Mouse (Mus musculus) ES-E14 (cell line): ENCODE results near the gene Rpl38. TPM values are rescaled to one million over a fixed set of nuclear protein-coding genes. Genes with fewer than 3 reads are reported as not detected.
A peak's percentile ranks its signal among the peaks of the same experiment; 100 is the strongest.

ENCODE experiments used
- DNase-seq: peaks from one replicate; pipeline ENCODE4 v3.0.0-alpha.2; 2013; ENCODE audit warnings: low read depth, low spot score
- H3K27ac ChIP-seq: 2 replicates; pipeline ENCODE4 v1.5.1; 2012; ENCODE audit warnings: low read depth, mild to moderate bottlenecking, low read length, moderate library complexity, mixed read lengths; ENCODE audit not compliant: poor library complexity, insufficient read depth, severe bottlenecking
- H3K36me3 ChIP-seq: 2 replicates; pipeline ENCODE4 v1.6.1; 2012; ENCODE audit warnings: mild to moderate bottlenecking, low read length, moderate library complexity, mixed read lengths; ENCODE audit not compliant: control insufficient read depth, poor library complexity, insufficient read depth, severe bottlenecking
- H3K4me1 ChIP-seq, 2 experiments: fragments of 150-350 bp in 1 of 2; sonication (generic) in 1 of 2; 2 replicates each; pipeline ENCODE4 v1.6.1; 2012; ENCODE audit warnings: low read length in 2 of 2, mild to moderate bottlenecking in 1 of 2, mixed read lengths in 1 of 2; ENCODE audit not compliant: control insufficient read depth in 2 of 2, insufficient read depth in 2 of 2, poor library complexity in 1 of 2
- H3K4me3 ChIP-seq, 2 experiments: fragments of 150-350 bp in 1 of 2; sonication (generic) in 1 of 2; 2 replicates each; pipeline ENCODE4 v1.5.1; 2012; ENCODE audit warnings: low read length in 2 of 2, low read depth in 1 of 2, mild to moderate bottlenecking in 1 of 2, mixed read lengths in 1 of 2; ENCODE audit not compliant: insufficient read depth in 1 of 2, poor library complexity in 1 of 2, severe bottlenecking in 1 of 2
- H3K9ac ChIP-seq: 2 replicates; pipeline ENCODE4 v1.6.1; 2012; ENCODE audit warnings: low read depth, mild to moderate bottlenecking, low read length, mixed read lengths; ENCODE audit not compliant: poor library complexity, insufficient read depth, severe bottlenecking
- H3K9me3 ChIP-seq: fragments of 150-350 bp; sonication (generic); 2 replicates; pipeline ENCODE4 v1.6.1; 2012; ENCODE audit warnings: low read depth, mild to moderate bottlenecking, low read length; ENCODE audit not compliant: control insufficient read depth, insufficient read depth
- CHD2 ChIP-seq: IDR thresholded peaks from 2 replicates; pipeline ENCODE4 v1.6.1; 2014; ENCODE audit warnings: mild to moderate bottlenecking, low read depth, low read length, inconsistent platforms
- HCFC1 ChIP-seq: IDR thresholded peaks from 2 replicates; pipeline ENCODE4 v1.6.1; 2012; ENCODE audit warnings: low read length, inconsistent platforms, borderline replicate concordance; ENCODE audit not compliant: insufficient read depth
- MAFK ChIP-seq: IDR thresholded peaks from 2 replicates; pipeline ENCODE4 v1.6.1; 2014; ENCODE audit warnings: mild to moderate bottlenecking, low read depth, low read length, inconsistent platforms; ENCODE audit not compliant: insufficient read depth
- ZC3H11A ChIP-seq: IDR thresholded peaks from 2 replicates; pipeline ENCODE4 v1.6.1; 2012; ENCODE audit warnings: low read depth, mild to moderate bottlenecking, inconsistent platforms, low read length, borderline replicate concordance
- ZNF384 ChIP-seq: IDR thresholded peaks from 2 replicates; pipeline ENCODE4 v1.6.1; 2012; ENCODE audit warnings: low read depth, low read length, inconsistent platforms
- in situ Hi-C, 2 experiments: fragments of 600-800 bp; cut with MboI; formaldehyde crosslinking; loops; one replicate each; pipeline ENCODE4 v1.15.1; 2025; ENCODE audit warnings: low sequenced_read_pairs in 2 of 2, inconsistent platforms in 1 of 2; ENCODE audit not compliant: unreplicated experiment in 2 of 2
- total RNA-seq: library from RNA; depleted of rRNA; stranded (reverse); fragments of 300-350 nt; gene quantifications from 2 replicates; pipeline ENCODE4 v1.2.3, GENCODE M21; 2012

The Rpl38 gene
- total RNA-seq, 1 experiment, result 3,102 TPM

GRCm38 (mm10) chr11:114636727-114637505, 31.4 kb upstream of the Rpl38 start:
- H3K36me3 ChIP-seq, result no peaks in the 10 kb centered on the region
- TF ChIP-seq ZNF384 (no peak), ZC3H11A (no peak; the same call in 1 of the 2 replicates), CHD2 (no peak), HCFC1 (no peak), MAFK (no peak)
- no peaks in the 10 kb centered on the region for H3K9me3 ChIP-seq
- in situ Hi-C loops, result loop anchor here (10.0 to 25.0 kb wide), 4 partner anchors 222 to 775 kb away; no protein-coding TSS in a partner anchor
- no peak overlapping the region for H3K9ac ChIP-seq
- no peak overlapping the region for H3K27ac ChIP-seq
- peak overlapping the region; percentile 22 to 40; a peak in 3 of 4 replicates for H3K4me3 ChIP-seq
- no peak for DNase-seq
- H3K4me1 ChIP-seq, result peaks cover 0 to 12% of the 10 kb centered on the region in 2 experiments; a peak in 2 of 4 replicates

- no peak overlapping the region for H3K9ac ChIP-seq
- no peaks in the 10 kb centered on the region for H3K36me3 ChIP-seq
- H3K27ac ChIP-seq, result no peak overlapping the region
- no peak for DNase-seq
- H3K4me1 ChIP-seq, result peaks cover 0 to 17% of the 10 kb centered on the region in 2 experiments; a peak in 2 of 4 replicates
- TF ChIP-seq MAFK (no peak), CHD2 (no peak), ZNF384 (no peak), ZC3H11A (no peak)
- H3K4me3 ChIP-seq, result no peak overlapping the region
- no peaks in the 10 kb centered on the region for H3K9me3 ChIP-seq
- in situ Hi-C loops, result loop anchor here (10.0 to 25.0 kb wide), 4 partner anchors 224 to 776 kb away; no protein-coding TSS in a partner anchor
Observed at GRCm38 (mm10) chr11:114638647-114639290, 29.6 kb upstream of the Rpl38 start.

GRCm38 (mm10) chr11:114639681-114640103, 28.6 kb upstream of the Rpl38 start:
- DNase-seq, result no peak
- peak overlapping the region; percentile 18 to 24; a peak in 1 of 4 replicates for H3K4me3 ChIP-seq
- TF ChIP-seq CHD2 (no peak), MAFK (no peak), HCFC1 (no peak), ZNF384 (no peak), ZC3H11A (no peak)
- H3K9me3 ChIP-seq, result no peaks in the 10 kb centered on the region
- 0 out of 2 replicates have a peak overlapping the region, but pooled peaks have one; percentile 19 for H3K9ac ChIP-seq
- H3K27ac ChIP-seq, result no peak overlapping the region
- no peaks in the 10 kb centered on the region for H3K36me3 ChIP-seq
- peaks cover 0 to 20% of the 10 kb centered on the region in 2 experiments; a peak in 2 of 4 replicates for H3K4me1 ChIP-seq
- in situ Hi-C loops, result loop anchor here (10.0 to 25.0 kb wide), 4 partner anchors 225 to 777 kb away; no protein-coding TSS in a partner anchor

DNA sequence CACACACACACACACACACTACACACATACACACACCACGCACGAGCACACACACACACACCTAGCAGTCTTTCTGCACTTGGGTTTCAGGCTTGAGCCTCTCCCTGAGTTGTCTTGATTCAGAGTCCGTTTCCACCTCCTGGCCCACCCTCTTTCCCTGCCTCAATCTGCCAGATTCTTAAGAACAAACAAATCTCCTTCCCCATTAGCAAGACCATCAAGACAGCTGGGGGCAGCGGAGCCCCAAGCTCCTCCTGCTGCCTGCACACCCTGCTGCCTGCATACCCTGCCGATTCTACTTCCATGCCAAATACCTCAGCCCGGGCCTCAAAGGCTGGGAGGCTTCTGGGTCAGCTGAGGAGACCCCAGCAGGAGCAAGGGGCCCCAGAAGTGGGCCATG, 27.7 kb upstream of the Rpl38 start:
- Histone ChIP-seq H3K9ac (no peak overlapping the region), H3K4me1 (peaks cover 0 to 20% of the 10 kb centered on the region in 2 experiments; a peak in 2 of 4 replicates), H3K27ac (no peak overlapping the region), H3K9me3 (no peaks in the 10 kb centered on the region), H3K36me3 (no peaks in the 10 kb centered on the region), H3K4me3 (no peak overlapping the region)
- no peak for DNase-seq
- in situ Hi-C loops, result loop anchor here (25.0 kb wide), 2 partner anchors 428 to 778 kb away; no protein-coding TSS in a partner anchor
- TF ChIP-seq CHD2 (no peak), ZC3H11A (no peak), MAFK (no peak), HCFC1 (no peak)
